Mouse (Mus musculus) spleen, adult 2 months (tissue): ENCODE results near the gene Ptgs2.

Source experiments
- CTCF ChIP-seq: fragments of 200-500 bp; IDR thresholded peaks from 2 replicates; pipeline ENCODE4 v1.5.1; 2011; ENCODE audit warnings: mild to moderate bottlenecking, inconsistent platforms; ENCODE audit not compliant: insufficient read depth, insufficient read length, insufficient replicate concordance; ENCODE audit errors: extremely low read depth
- POLR2A ChIP-seq: fragments of 200-500 bp; IDR thresholded peaks from 2 replicates; pipeline ENCODE4 v1.6.1; 2011; ENCODE audit warnings: low read depth, low read length, inconsistent platforms

- TF ChIP-seq CTCF (no peak), POLR2A (no peak)
Measured at GRCm38 (mm10) chr1:150151411-150151810, 51.6 kb downstream of the Ptgs2 start.
